Mouse (Mus musculus) adrenal gland, adult (tissue): ENCODE data around the gene Arl11.

Experiments
- DNase-seq, 2 experiments: peaks; one replicate each; pipeline ENCODE4 v3.0.0; 2022 to 2023; ENCODE audit warnings: low spot score in 1 of 2; ENCODE audit not compliant: inconsistent age in 2 of 2

The Arl11 gene

GRCm38 (mm10) chr14:61327618-61328450 is 18.3 kb downstream of the Arl11 start:
- peak; percentile 64 to 80 for DNase-seq

DNA sequence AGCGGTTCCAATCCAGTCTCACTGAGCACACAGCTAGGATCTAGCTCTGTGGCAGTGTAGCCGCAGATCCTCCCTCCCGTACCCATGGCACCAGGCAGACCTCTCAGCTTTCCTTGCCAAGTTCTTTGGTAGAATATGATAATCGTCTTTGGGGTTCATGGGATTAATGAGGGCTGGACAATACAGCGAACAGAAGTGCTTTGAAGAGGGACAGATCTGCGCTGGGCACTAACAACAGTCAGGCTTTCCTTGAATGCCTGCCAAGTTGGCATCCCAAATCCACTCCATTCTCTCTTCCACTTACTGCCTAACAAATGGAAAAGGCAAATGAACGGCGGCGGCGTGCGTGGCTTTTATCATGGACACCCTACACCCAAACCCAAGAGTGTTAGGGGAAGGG is 21.0 kb downstream of the Arl11 start:
- peak in 1 of 2 experiments; percentile 91 for DNase-seq

- DNase-seq: peak; percentile 83 to 93
Observed at GRCm38 (mm10) chr14:61330996-61331561, 21.5 kb downstream of the Arl11 start.

GRCm38 (mm10) chr14:61339381-61339780 is 29.8 kb downstream of the Arl11 start:
- no peak for DNase-seq

- peak; percentile 26 to 76 for DNase-seq
Observed at GRCm38 (mm10) chr14:61344590-61344989, 35.0 kb downstream of the Arl11 start.

DNA sequence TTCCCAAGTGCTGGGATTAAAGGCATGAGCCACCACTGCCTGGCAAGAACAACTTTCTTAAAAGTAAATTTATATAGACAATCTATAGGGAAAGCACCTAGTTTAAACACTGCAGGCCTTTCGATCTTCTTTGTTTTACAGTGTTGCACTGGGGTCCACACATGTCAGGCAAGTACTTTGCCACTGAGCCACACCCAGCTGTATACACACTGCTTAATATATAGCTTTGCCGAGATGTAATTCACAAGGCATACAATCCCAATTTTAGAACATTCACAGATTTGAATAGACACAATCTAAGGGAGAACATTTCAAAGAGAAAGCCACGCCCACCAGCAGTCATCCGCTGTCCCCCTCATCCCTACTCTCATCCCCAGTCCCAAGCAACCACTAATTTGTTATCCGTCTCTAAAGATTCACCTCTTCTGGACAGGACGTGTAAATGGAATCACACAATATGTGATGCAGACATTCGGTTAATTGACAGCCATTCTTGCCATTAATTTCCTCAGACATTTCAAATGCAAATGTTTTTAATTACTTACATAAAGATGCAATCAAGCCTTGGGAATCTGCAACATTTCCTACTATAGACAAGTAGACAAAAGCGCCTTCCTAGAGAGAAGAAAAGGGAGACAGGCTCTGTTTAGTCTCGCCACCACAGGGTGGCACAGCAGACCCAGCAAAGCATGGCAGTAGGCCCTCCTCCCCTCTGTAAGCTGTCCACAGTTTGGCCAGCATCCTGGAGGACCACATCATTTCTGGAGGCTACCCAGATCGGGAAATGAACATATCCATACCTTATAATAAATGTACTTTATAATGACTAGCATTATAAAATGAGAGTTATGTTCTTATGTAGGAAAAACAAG is 37.5 kb downstream of the Arl11 start:
- DNase-seq: no peak

- no peak for DNase-seq
Observed at GRCm38 (mm10) chr14:61349876-61350275, 40.3 kb downstream of the Arl11 start.

- no peak for DNase-seq
Observed at GRCm38 (mm10) chr14:61350808-61351207, 41.3 kb downstream of the Arl11 start.

GRCm38 (mm10) chr14:61354251-61355235 is 45.0 kb downstream of the Arl11 start:
- DNase-seq: no peak

DNA sequence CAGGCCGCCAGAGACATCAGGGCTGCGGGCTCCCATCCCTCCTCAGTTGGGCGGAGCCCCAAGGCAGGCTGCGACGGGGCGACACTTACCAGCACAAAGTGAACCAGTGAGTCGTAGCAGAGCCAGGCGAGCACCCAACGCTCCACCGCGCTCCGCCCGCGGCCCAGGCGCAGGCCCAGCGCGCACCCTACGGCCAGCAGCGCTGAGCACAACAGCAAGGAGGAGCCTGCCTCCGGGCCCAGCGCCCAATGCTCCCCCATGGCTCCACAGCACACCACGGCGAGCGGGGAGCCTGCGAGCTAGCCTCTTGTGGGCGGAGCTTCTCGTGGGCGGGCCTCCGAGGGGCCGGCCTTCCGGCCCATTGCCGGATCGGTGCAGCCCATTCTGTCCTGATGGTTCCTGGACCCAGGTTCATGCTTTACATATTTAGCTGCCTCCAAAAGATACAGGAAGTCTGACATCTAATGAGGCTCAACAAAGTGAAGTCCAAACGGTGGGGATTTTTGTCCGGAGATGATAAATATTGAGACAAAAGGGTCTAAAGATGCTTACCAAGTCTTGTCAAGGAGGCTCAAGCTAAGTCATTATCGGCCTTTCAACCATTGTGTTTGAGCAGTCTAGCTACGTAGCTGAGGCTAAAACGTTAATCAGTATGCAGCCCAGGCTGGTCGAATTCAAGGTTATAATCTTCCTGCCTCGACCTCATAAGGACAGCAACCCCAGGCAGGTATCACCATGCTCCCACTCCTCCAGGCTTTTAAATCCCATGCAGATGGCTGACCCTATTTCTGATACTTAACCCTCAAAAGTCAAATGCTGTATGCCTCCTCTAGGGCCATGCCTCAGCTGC is 50.8 kb downstream of the Arl11 start, which contains the start of gene Ebpl:
Gene Ebpl (minus strand): TSS at position 309 of the 850 bp plus-strand sequence.
- DNase-seq: peak; percentile 94 to 98

- no peak for DNase-seq
Observed at GRCm38 (mm10) chr14:61360981-61361511, 51.5 kb downstream of the Arl11 start.
